Mouse (Mus musculus) lung, embryonic 15.5 days (tissue): ENCODE measurements at regions not wholly inside any gene's neighbourhood (a gene's known extent, or its start where the extent isn't known, plus 50 kb on each side); places are given as distances from the start of the nearest gene placed in this dataset.

Experiments
- ATAC-seq: fragments of 200-750 bp; cut with Nextera tagmentation; 2 replicates; pipeline ENCODE4 v1.8.0; 2017; ENCODE audit warnings: moderate number of reproducible peaks, borderline replicate concordance; ENCODE audit not compliant: low FRiP score, low TSS enrichment; ENCODE audit errors: extremely low read depth
- H3K27ac ChIP-seq: fragments of 300-500 bp; sonication (generic); 2 replicates; pipeline ENCODE4 v1.5.1; 2015; ENCODE audit warnings: moderate library complexity, mild to moderate bottlenecking, inconsistent platforms
- H3K27me3 ChIP-seq: fragments of 300-500 bp; sonication (generic); 2 replicates; pipeline ENCODE4 v1.6.1; 2015; ENCODE audit warnings: inconsistent platforms
- H3K36me3 ChIP-seq: fragments of 300-500 bp; sonication (generic); 2 replicates; pipeline ENCODE4 v1.6.1; 2015; ENCODE audit warnings: inconsistent platforms
- H3K4me1 ChIP-seq: fragments of 300-500 bp; sonication (generic); 2 replicates; pipeline ENCODE4 v1.6.1; 2015; ENCODE audit warnings: inconsistent platforms
- H3K4me2 ChIP-seq: fragments of 300-500 bp; sonication (generic); 2 replicates; pipeline ENCODE4 v1.6.1; 2015; ENCODE audit warnings: inconsistent platforms, mild to moderate bottlenecking, moderate library complexity
- H3K4me3 ChIP-seq: fragments of 300-500 bp; sonication (generic); 2 replicates; pipeline ENCODE4 v1.5.1; 2015; ENCODE audit warnings: mild to moderate bottlenecking, inconsistent platforms
- H3K9ac ChIP-seq: fragments of 300-500 bp; sonication (generic); 2 replicates; pipeline ENCODE4 v1.6.1; 2015; ENCODE audit warnings: inconsistent platforms
- H3K9me3 ChIP-seq: fragments of 300-500 bp; sonication (generic); 2 replicates; pipeline ENCODE4 v1.6.1; 2016; ENCODE audit warnings: inconsistent platforms
- WGBS: fragments of 180-500 bp; shearing (Covaris S2); methylation state at CpG from one replicate; pipeline ENCODE4 v1.1.7; 2015; 5-methylcytosine and 5-hydroxymethylcytosine counted together

DNA sequence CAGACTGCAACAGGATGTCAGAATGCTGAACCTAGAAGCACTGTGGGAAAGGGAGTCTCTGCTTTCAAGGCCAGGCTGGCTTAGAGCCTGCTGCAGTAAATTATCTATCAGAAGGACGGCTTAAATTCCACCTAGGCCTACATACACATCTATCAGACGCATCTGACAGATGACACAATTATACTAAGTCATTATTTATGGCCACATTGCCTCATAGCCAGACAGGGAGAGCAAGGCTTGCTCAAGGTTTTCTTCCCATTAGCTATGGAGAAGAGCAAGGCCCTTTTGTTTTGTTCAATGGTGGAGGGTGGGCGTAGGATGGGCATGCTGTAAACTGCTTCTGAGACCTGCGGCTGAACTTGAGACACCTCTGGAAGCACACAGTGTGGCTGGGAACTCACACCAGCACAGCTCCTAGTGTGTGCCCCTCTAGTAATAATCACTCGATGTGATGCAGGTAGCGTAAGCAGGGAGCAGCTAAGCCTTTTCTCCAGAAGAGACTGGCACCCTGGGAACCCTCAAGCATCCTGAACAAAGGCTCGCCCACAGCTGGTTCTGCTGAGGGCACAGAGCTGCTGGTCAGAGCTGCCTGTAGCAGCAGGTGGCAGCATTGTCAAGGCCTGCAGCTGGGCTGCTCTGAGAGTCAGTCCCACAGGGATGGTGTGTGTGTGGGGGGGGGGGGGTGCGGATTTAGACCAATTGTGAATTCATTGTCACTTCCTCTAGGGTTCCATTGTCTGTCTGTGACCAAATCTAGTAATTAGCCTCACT, 406.8 kb upstream of the Adamts16 start:
- Histone ChIP-seq H3K9me3 (no peaks in the 10 kb centered on the region), H3K9ac (no peak overlapping the region), H3K4me2 (no peak overlapping the region), H3K27me3 (no peaks in the 10 kb centered on the region), H3K36me3 (no peaks in the 10 kb centered on the region), H3K27ac (no peak overlapping the region), H3K4me1 (no peaks in the 10 kb centered on the region), H3K4me3 (no peak overlapping the region)
- 54% methylated on average over 8 of the region's 8 CpGs for WGBS
- peak; percentile 57; the same call in 1 of the 2 replicates for ATAC-seq

DNA sequence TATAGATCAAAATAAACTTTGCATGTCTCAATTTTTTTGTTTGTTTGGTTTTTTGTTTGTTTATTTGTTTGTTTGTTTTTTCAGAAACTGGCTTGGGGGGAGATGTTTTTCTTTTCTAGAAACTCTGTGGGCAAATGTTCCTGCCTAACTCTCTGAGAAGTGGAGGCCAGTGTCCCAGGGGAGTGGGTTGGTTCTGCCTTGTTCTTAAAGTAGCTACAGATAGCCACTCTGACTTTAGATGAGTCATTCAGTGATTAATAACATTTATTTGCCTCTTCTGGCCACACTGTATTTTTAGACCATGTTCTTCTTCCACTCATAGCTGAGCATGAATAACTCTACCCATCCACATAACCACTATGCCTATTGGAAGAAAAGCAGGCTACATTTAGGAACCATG, 405.6 kb upstream of the Adamts16 start:
- no peak for ATAC-seq
- no peak overlapping the region for H3K27ac ChIP-seq
- H3K9ac ChIP-seq = no peak overlapping the region
- no peak overlapping the region for H3K4me3 ChIP-seq
- H3K27me3 ChIP-seq = no peaks in the 10 kb centered on the region
- H3K4me1 ChIP-seq = no peaks in the 10 kb centered on the region
- no peak overlapping the region for H3K4me2 ChIP-seq
- no peaks in the 10 kb centered on the region for H3K9me3 ChIP-seq
- no peaks in the 10 kb centered on the region for H3K36me3 ChIP-seq

- H3K9me3 ChIP-seq = no peaks in the 10 kb centered on the region
- no peaks in the 10 kb centered on the region for H3K27me3 ChIP-seq
- no peak overlapping the region for H3K27ac ChIP-seq
- no peaks in the 10 kb centered on the region for H3K36me3 ChIP-seq
- no peaks in the 10 kb centered on the region for H3K4me1 ChIP-seq
- H3K4me3 ChIP-seq = no peak overlapping the region
- 68% methylated on average over 4 of the region's 4 CpGs for WGBS
- H3K9ac ChIP-seq = no peak overlapping the region
- no peak overlapping the region for H3K4me2 ChIP-seq
- ATAC-seq = no peak
Observed at GRCm38 (mm10) chr13:71245326-71245725, 403.7 kb upstream of the Adamts16 start.

GRCm38 (mm10) chr13:71239782-71240181, 398.2 kb upstream of the Adamts16 start:
- no peak overlapping the region for H3K27ac ChIP-seq
- no peak for ATAC-seq
- no peak overlapping the region for H3K4me2 ChIP-seq
- H3K27me3 ChIP-seq = no peaks in the 10 kb centered on the region
- no peaks in the 10 kb centered on the region for H3K9me3 ChIP-seq
- H3K36me3 ChIP-seq = no peaks in the 10 kb centered on the region
- WGBS = 79% methylated on average over 4 of the region's 4 CpGs
- H3K4me1 ChIP-seq = no peaks in the 10 kb centered on the region
- no peak overlapping the region for H3K4me3 ChIP-seq
- no peak overlapping the region for H3K9ac ChIP-seq

GRCm38 (mm10) chr13:71235338-71235737, 393.7 kb upstream of the Adamts16 start:
- H3K27me3 ChIP-seq = no peaks in the 10 kb centered on the region
- 82% methylated on average over 4 of the region's 4 CpGs for WGBS
- no peaks in the 10 kb centered on the region for H3K4me1 ChIP-seq
- no peak for ATAC-seq
- H3K36me3 ChIP-seq = no peaks in the 10 kb centered on the region
- H3K9me3 ChIP-seq = no peaks in the 10 kb centered on the region
- H3K4me3 ChIP-seq = no peak overlapping the region
- H3K9ac ChIP-seq = no peak overlapping the region
- H3K4me2 ChIP-seq = no peak overlapping the region
- no peak overlapping the region for H3K27ac ChIP-seq

DNA sequence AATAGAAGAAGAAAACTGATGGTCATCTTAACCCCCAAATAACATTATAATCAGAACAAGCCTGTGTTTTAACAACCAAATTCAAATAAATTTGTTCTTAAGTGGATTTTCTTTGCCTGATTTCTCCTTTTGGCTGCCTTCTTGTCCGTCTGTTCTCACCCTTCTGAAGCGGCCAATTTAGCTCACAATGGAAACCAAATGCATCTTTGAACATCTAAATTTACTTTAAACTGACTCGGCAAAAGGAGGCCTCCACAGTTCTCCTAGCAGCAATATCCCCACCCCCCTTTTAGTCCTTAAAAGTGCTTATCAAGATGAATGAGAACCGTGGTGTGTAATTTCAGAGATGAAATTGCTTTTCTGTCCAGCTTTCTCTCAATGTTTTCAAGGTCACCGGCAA, 389.6 kb upstream of the Adamts16 start:
- ATAC-seq = no peak
- Histone ChIP-seq H3K9me3 (no peaks in the 10 kb centered on the region), H3K9ac (no peak overlapping the region), H3K36me3 (no peaks in the 10 kb centered on the region), H3K4me3 (no peak overlapping the region), H3K27ac (no peak overlapping the region), H3K4me1 (no peaks in the 10 kb centered on the region), H3K4me2 (no peak overlapping the region), H3K27me3 (no peaks in the 10 kb centered on the region)
- WGBS = 59% methylated on average over 5 of the region's 5 CpGs

DNA sequence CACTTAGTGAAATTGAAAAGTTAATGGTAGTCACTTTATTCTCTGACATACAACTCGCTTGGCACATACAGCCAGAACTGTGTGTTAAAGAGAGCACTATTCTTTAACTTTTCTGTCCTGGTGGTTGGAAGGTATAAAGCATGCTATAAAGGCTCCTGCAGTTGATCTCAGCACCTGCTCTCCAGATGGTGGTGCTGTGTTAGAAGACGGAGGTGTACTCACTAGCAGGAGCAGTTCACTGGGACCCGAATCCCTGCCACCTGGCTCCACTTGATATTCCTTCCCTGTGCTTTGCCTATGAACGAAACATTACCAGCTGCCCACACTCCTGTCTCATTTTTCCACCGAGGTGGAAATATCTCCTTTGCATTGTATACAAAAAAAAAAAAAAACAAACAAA, 373.2 kb upstream of the Adamts16 start:
- no peak overlapping the region for H3K4me2 ChIP-seq
- no peak for ATAC-seq
- no peak overlapping the region for H3K4me3 ChIP-seq
- no peak overlapping the region for H3K27ac ChIP-seq
- H3K9ac ChIP-seq = no peak overlapping the region
- H3K9me3 ChIP-seq = no peaks in the 10 kb centered on the region
- H3K27me3 ChIP-seq = no peaks in the 10 kb centered on the region
- no peaks in the 10 kb centered on the region for H3K4me1 ChIP-seq
- no peaks in the 10 kb centered on the region for H3K36me3 ChIP-seq
- WGBS = 47% methylated on average over 5 of the region's 5 CpGs

DNA sequence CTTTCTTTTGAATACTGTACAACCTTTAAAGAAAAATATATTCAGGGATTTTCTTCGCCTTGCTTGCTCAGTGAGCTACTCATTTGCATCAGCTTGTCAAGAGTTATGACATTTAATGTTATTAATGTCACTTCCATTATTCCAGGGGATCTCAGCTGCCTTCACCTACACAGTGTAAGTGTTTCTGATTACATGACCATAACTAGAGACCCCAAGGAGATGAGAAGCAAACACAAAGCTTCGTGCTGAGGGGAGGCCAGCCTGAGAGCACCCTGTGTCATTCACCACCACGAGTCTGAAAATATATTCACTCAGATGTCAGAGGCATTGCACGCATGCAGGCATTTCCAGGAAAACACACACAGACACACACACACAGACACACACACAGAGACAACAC, 369.8 kb upstream of the Adamts16 start:
- Histone ChIP-seq H3K4me3 (no peak overlapping the region), H3K4me2 (no peak overlapping the region), H3K27me3 (no peaks in the 10 kb centered on the region), H3K36me3 (no peaks in the 10 kb centered on the region), H3K4me1 (no peaks in the 10 kb centered on the region), H3K27ac (no peak overlapping the region), H3K9ac (no peak overlapping the region), H3K9me3 (no peaks in the 10 kb centered on the region)
- 65% methylated on average over 4 of the region's 4 CpGs for WGBS
- no peak for ATAC-seq

DNA sequence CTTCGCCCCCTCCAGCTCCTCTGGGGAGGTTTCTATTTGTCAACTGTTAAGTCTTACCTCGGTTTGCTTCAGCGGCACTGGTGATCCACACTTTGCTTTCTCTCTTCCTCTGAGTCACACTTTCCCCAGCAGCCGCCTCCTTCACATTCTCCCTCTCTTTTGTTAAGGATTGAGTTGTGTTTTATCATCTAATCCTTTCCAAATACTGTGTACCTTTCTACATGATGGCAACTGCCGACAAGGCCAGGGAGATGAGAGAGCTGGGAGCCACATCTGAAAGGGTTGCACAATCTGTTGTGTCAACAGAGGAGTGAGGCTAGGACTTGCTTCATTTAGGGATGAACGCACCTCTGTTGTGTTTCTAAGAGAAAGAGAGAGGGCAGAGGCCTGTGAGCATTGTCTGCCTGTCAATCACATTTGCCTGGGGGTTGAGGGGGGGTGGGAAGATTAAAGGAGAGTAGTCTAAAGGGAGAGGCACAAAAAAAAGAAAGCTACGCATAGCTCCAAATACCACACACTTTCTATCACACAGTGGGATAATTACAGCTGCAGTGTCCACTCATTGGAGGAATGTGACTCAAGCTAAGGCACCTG, 369.1 kb upstream of the Adamts16 start:
- no peak for ATAC-seq
- no peaks in the 10 kb centered on the region for H3K27me3 ChIP-seq
- no peaks in the 10 kb centered on the region for H3K36me3 ChIP-seq
- H3K4me2 ChIP-seq = no peak overlapping the region
- no peak overlapping the region for H3K4me3 ChIP-seq
- no peak overlapping the region for H3K9ac ChIP-seq
- H3K9me3 ChIP-seq = no peaks in the 10 kb centered on the region
- no peaks in the 10 kb centered on the region for H3K4me1 ChIP-seq
- WGBS = 49% methylated on average over 7 of the region's 7 CpGs
- no peak overlapping the region for H3K27ac ChIP-seq

GRCm38 (mm10) chr13:71205708-71206107, 364.1 kb upstream of the Adamts16 start:
- Histone ChIP-seq H3K9me3 (no peaks in the 10 kb centered on the region), H3K9ac (no peak overlapping the region), H3K27me3 (no peaks in the 10 kb centered on the region), H3K36me3 (no peaks in the 10 kb centered on the region), H3K4me3 (no peak overlapping the region), H3K27ac (no peak overlapping the region), H3K4me2 (no peak overlapping the region), H3K4me1 (no peaks in the 10 kb centered on the region)
- ATAC-seq = no peak
- WGBS = 19% methylated on average over 3 of the region's 3 CpGs

GRCm38 (mm10) chr13:71200656-71201055, 359.0 kb upstream of the Adamts16 start:
- Histone ChIP-seq H3K9ac (no peak overlapping the region), H3K36me3 (no peaks in the 10 kb centered on the region), H3K27ac (no peak overlapping the region), H3K4me1 (no peaks in the 10 kb centered on the region), H3K9me3 (no peaks in the 10 kb centered on the region), H3K27me3 (no peaks in the 10 kb centered on the region), H3K4me2 (no peak overlapping the region), H3K4me3 (no peak overlapping the region)
- no peak for ATAC-seq
- 49% methylated on average over 3 of the region's 3 CpGs for WGBS

DNA sequence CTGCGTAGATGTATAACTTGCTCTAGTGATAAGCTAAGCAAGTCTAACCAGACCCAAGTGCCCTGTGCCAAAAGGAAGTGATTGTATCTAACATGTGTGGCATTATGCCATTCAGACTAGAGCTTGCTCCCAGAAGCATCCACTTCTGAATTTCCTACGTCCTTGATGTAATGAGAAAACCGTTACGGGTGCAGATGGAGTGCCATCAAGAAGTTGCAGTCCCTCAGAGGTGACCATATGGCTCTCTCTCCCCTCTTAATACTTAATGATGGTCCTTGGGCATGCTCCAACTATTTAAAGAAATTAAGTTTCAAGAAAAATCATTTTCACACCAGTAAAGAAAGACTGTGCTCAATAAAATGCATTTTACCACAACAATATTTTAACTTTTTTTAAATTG, 354.1 kb upstream of the Adamts16 start:
- ATAC-seq = no peak
- no peak overlapping the region for H3K27ac ChIP-seq
- no peaks in the 10 kb centered on the region for H3K4me1 ChIP-seq
- no peaks in the 10 kb centered on the region for H3K27me3 ChIP-seq
- no peaks in the 10 kb centered on the region for H3K36me3 ChIP-seq
- H3K4me2 ChIP-seq = no peak overlapping the region
- no peak overlapping the region for H3K9ac ChIP-seq
- WGBS = 71% methylated on average over 4 of the region's 4 CpGs
- H3K4me3 ChIP-seq = no peak overlapping the region
- H3K9me3 ChIP-seq = no peaks in the 10 kb centered on the region
